Mouse (Mus musculus): Measurements from ENCODE around the gene Fam131c.

GRCm38 (mm10) chr4:141404518-141405313, 36.7 kb downstream of the Fam131c start:
- TF ChIP-seq CTCF (IDR thresholded peaks at IDR 0.05; ENCODE audit: control insufficient read depth, insufficient read depth, low read length) (peak; percentile 98), POLR2A (IDR thresholded peaks at IDR 0.05; ENCODE audit: borderline replicate concordance, control insufficient read depth, low read depth, low read length) (no peak)
